Mouse (Mus musculus) ES-Bruce4 (cell line): Measurements from ENCODE around the gene Unc119.

ENCODE experiments used
- CTCF ChIP-seq: IDR thresholded peaks from one replicate; pipeline ENCODE4 v1.8.1; 2011; ENCODE audit warnings: low read depth, low read length
- EP300 ChIP-seq: IDR thresholded peaks from 2 replicates; pipeline ENCODE4 v1.6.1; 2011; ENCODE audit warnings: low read depth, low read length; ENCODE audit not compliant: insufficient read depth

- TF ChIP-seq CTCF (no peak), EP300 (no peak)
These were observed 28.9 kb downstream of the Unc119 start for GRCm38 (mm10) chr11:78372166-78372565.
